Mouse (Mus musculus): ENCODE results near the gene Prtg. TPM values are rescaled to one million over a fixed set of nuclear protein-coding genes. Genes with fewer than 3 reads are reported as not detected.

Gene Prtg
- polyA plus RNA-seq, 1 experiment from 2014 or later, result 4.4 TPM

DNA sequence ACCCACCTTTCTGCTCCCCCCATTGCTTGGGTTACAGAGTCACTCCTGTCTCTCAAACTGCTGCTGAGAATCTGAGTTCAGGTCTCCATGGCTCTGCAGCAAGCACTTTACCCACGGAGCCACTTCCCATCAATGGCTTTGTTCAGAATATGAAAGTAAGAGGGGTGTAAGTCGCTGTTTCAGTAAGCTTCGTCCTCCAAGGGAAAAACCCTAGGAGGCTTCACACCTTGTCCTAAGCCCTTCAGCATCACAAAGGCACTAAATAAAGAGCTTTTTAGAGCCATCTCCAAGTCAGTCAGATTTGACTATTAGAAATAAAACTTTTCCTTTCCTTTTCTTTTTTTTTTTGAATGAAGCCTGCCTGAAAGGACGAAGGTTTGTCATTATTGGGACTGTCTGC is 3.4 kb upstream of the Prtg start:
- H3K9ac ChIP-seq (ENCODE audit: low read length), result no peak overlapping the region
- no peaks in the 10 kb centered on the region for H3K9me3 ChIP-seq (ENCODE audit: control insufficient read depth, low read length)
- 32% methylated on average over 4 of the region's 4 CpGs for WGBS
- ATAC-seq (ENCODE audit: insufficient read depth, low FRiP score, low TSS enrichment) (no peak), DNase-seq (ENCODE audit: low spot score) (no peak)
- 0 out of 2 replicates have a peak, but pooled peaks cover 2% of the 10 kb centered on the region for H3K4me1 ChIP-seq (ENCODE audit: control insufficient read depth, insufficient read depth, low read length)
- H3K27ac ChIP-seq (ENCODE audit: low read depth, low read length), result no peak overlapping the region
- H3K4me2 ChIP-seq (ENCODE audit: low read depth), result no peak overlapping the region
- H3K36me3 ChIP-seq (ENCODE audit: control insufficient read depth, insufficient read depth, low read length), result no peaks in the 10 kb centered on the region
- H3K4me3 ChIP-seq (ENCODE audit: low read depth, low read length), result no peak overlapping the region
- H3K27me3 ChIP-seq (ENCODE audit: control insufficient read depth, insufficient read depth, low read length), result no peaks in the 10 kb centered on the region

DNA sequence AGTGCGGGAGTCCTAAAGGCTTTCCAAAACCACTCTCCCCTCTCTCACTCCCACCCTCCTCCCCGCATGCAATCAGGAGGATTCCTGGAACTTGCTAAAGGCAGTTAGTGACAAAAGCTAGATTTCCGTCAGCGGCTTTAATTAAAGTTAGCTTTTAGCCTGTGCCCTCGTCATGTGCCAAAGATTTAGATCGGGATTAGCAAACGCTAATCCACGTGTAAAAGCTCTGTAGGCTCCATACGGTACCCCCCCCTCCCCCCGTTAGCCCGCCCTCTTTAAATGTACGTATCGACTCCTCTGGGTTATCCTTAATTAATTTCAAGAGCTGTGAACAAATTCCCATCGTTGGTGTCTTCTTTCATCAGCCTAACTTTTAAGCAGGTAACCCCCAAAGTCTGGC is 528 bp upstream of the Prtg start:
- 3% methylated on average over 14 of the region's 14 CpGs for WGBS
- H3K9me3 ChIP-seq (ENCODE audit: control insufficient read depth, low read length), result no peaks in the 10 kb centered on the region
- H3K9ac ChIP-seq (ENCODE audit: low read length), result peak overlapping the region; percentile 95; the same call in 1 of the 2 replicates
- no peaks in the 10 kb centered on the region for H3K36me3 ChIP-seq (ENCODE audit: control insufficient read depth, insufficient read depth, low read length)
- no peaks in the 10 kb centered on the region for H3K27me3 ChIP-seq (ENCODE audit: control insufficient read depth, insufficient read depth, low read length)
- H3K4me3 ChIP-seq (ENCODE audit: low read depth, low read length), result peak overlapping the region; percentile 90
- H3K27ac ChIP-seq (ENCODE audit: low read depth, low read length), result no peak overlapping the region; the same call in 1 of the 2 replicates
- H3K4me2 ChIP-seq (ENCODE audit: low read depth), result peak overlapping the region; percentile 90
- DNase-seq (ENCODE audit: low spot score), result no peak
- peaks cover 21% of the 10 kb centered on the region for H3K4me1 ChIP-seq (ENCODE audit: control insufficient read depth, insufficient read depth, low read length)
- ATAC-seq (ENCODE audit: insufficient read depth, low FRiP score, low TSS enrichment), result no peak

DNA sequence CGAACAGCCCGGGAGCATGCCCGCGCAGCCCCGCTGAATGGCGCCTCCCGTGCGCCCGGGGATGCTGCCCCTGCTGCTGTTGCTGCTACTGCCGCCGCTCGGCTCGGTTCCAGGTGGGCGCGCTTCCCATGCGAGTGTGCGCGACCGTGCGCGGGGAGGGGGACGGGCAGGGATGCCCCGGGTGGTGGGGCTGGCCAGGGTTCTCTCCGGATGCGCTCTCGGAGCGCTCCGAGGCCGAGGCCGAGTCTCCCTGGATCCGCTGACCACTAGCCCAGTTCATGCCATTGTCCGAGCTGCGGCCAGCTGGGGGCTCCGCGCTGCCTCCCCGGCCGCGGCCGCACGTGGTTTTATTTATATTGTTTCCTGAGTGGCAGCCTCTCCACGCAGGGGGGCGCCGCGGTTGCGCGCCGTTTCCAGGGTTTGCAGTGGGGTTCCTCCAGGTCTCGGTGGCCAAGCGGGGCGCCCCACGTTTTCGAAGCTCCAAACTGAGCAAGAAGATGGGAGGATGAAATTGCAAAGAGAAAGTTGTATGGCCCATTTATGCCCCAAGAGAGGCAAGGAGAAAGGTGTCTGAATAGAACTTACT is 839 bp downstream of the Prtg start:
- Histone ChIP-seq H3K27ac (ENCODE audit: low read depth, low read length) (peak overlapping the region; percentile 95), H3K9ac (ENCODE audit: low read length) (peak overlapping the region; percentile 95), H3K36me3 (ENCODE audit: control insufficient read depth, insufficient read depth, low read length) (no peaks in the 10 kb centered on the region), H3K27me3 (ENCODE audit: control insufficient read depth, insufficient read depth, low read length) (no peaks in the 10 kb centered on the region), H3K9me3 (ENCODE audit: control insufficient read depth, low read length) (no peaks in the 10 kb centered on the region), H3K4me1 (ENCODE audit: control insufficient read depth, insufficient read depth, low read length) (peaks cover 31% of the 10 kb centered on the region), H3K4me2 (ENCODE audit: low read depth) (peak overlapping the region; percentile 90), H3K4me3 (ENCODE audit: low read depth, low read length) (peak overlapping the region; percentile 90)
- no peak for DNase-seq (ENCODE audit: low spot score)
- peak; percentile 74 for ATAC-seq (ENCODE audit: insufficient read depth, low FRiP score, low TSS enrichment)
- 0% methylated on average over 29 of the region's 52 CpGs for WGBS

- peak overlapping the region; percentile 90 for H3K4me2 ChIP-seq (ENCODE audit: low read depth)
- no peaks in the 10 kb centered on the region for H3K27me3 ChIP-seq (ENCODE audit: control insufficient read depth, insufficient read depth, low read length)
- ATAC-seq (ENCODE audit: insufficient read depth, low FRiP score, low TSS enrichment) (no peak), DNase-seq (ENCODE audit: low spot score) (no peak)
- H3K27ac ChIP-seq (ENCODE audit: low read depth, low read length), result peak overlapping the region; percentile 95
- H3K36me3 ChIP-seq (ENCODE audit: control insufficient read depth, insufficient read depth, low read length), result no peaks in the 10 kb centered on the region
- peak overlapping the region; percentile 95 for H3K9ac ChIP-seq (ENCODE audit: low read length)
- H3K4me3 ChIP-seq (ENCODE audit: low read depth, low read length), result peak overlapping the region; percentile 90
- no peaks in the 10 kb centered on the region for H3K9me3 ChIP-seq (ENCODE audit: control insufficient read depth, low read length)
- peaks cover 36% of the 10 kb centered on the region for H3K4me1 ChIP-seq (ENCODE audit: control insufficient read depth, insufficient read depth, low read length)
- 0% methylated on average over 6 of the region's 6 CpGs for WGBS
Observed at GRCm38 (mm10) chr9:72808176-72808575, 1.5 kb downstream of the Prtg start.

- Histone ChIP-seq H3K9ac (ENCODE audit: low read length) (no peak overlapping the region), H3K4me3 (ENCODE audit: low read depth, low read length) (peak overlapping the region; percentile 90)
Observed at GRCm38 (mm10) chr9:72808586-72808985, 1.9 kb downstream of the Prtg start.

DNA sequence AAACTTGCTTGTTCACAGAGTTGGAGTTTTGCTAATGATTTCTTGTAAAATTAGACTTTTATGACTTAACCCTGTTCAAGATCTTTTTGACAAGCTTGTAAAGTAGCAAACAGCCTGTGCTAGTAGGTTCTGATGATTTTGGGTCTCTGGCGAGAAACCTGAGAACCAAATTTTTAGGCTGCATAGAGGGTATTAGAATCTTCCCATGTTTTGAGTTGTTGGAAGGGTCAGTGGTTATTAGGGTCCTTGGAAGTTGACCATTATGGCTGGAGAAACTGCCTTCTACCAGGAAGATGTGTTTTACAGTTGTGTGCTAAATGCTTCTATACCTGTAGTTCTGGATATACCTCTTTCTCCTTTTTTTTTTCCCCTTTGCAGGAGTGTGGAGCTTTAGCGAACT is 2.4 kb downstream of the Prtg start:
- Histone ChIP-seq H3K4me3 (ENCODE audit: low read depth, low read length) (peak overlapping the region; percentile 90; the same call in 1 of the 2 replicates), H3K4me1 (ENCODE audit: control insufficient read depth, insufficient read depth, low read length) (peaks cover 36% of the 10 kb centered on the region), H3K27me3 (ENCODE audit: control insufficient read depth, insufficient read depth, low read length) (no peaks in the 10 kb centered on the region), H3K9me3 (ENCODE audit: control insufficient read depth, low read length) (no peaks in the 10 kb centered on the region), H3K4me2 (ENCODE audit: low read depth) (peak overlapping the region; percentile 90), H3K9ac (ENCODE audit: low read length) (no peak overlapping the region), H3K27ac (ENCODE audit: low read depth, low read length) (no peak overlapping the region), H3K36me3 (ENCODE audit: control insufficient read depth, insufficient read depth, low read length) (no peaks in the 10 kb centered on the region)
- ATAC-seq (ENCODE audit: insufficient read depth, low FRiP score, low TSS enrichment), result no peak
- no peak for DNase-seq (ENCODE audit: low spot score)
- 21% methylated on average over 2 of the region's 2 CpGs for WGBS

More at GRCm38 (mm10) chr9:72808586-72808985, 1.9 kb downstream of the Prtg start:
- no peaks in the 10 kb centered on the region for H3K36me3 ChIP-seq (ENCODE audit: control insufficient read depth, insufficient read depth, low read length)
- no peak overlapping the region for H3K27ac ChIP-seq (ENCODE audit: low read depth, low read length)
- ATAC-seq (ENCODE audit: insufficient read depth, low FRiP score, low TSS enrichment) (no peak), DNase-seq (ENCODE audit: low spot score) (no peak)
- 2% methylated on average over 3 of the region's 3 CpGs for WGBS
- H3K4me1 ChIP-seq (ENCODE audit: control insufficient read depth, insufficient read depth, low read length), result peaks cover 36% of the 10 kb centered on the region
- H3K27me3 ChIP-seq (ENCODE audit: control insufficient read depth, insufficient read depth, low read length), result no peaks in the 10 kb centered on the region
- peak overlapping the region; percentile 90 for H3K4me2 ChIP-seq (ENCODE audit: low read depth)
- H3K9me3 ChIP-seq (ENCODE audit: control insufficient read depth, low read length), result no peaks in the 10 kb centered on the region

- Histone ChIP-seq H3K9me3 (ENCODE audit: control insufficient read depth, low read length) (no peaks in the 10 kb centered on the region), H3K27ac (ENCODE audit: low read depth, low read length) (no peak overlapping the region), H3K4me1 (ENCODE audit: control insufficient read depth, insufficient read depth, low read length) (peaks cover 38% of the 10 kb centered on the region), H3K36me3 (ENCODE audit: control insufficient read depth, insufficient read depth, low read length) (no peaks in the 10 kb centered on the region), H3K4me2 (ENCODE audit: low read depth) (no peak overlapping the region), H3K27me3 (ENCODE audit: control insufficient read depth, insufficient read depth, low read length) (no peaks in the 10 kb centered on the region), H3K9ac (ENCODE audit: low read length) (no peak overlapping the region), H3K4me3 (ENCODE audit: low read depth, low read length) (no peak overlapping the region)
- DNase-seq (ENCODE audit: low spot score) (no peak), ATAC-seq (ENCODE audit: insufficient read depth, low FRiP score, low TSS enrichment) (no peak)
- WGBS, result 65% methylated on average over 5 of the region's 5 CpGs
Observed at GRCm38 (mm10) chr9:72810607-72811006, 3.9 kb downstream of the Prtg start.

DNA sequence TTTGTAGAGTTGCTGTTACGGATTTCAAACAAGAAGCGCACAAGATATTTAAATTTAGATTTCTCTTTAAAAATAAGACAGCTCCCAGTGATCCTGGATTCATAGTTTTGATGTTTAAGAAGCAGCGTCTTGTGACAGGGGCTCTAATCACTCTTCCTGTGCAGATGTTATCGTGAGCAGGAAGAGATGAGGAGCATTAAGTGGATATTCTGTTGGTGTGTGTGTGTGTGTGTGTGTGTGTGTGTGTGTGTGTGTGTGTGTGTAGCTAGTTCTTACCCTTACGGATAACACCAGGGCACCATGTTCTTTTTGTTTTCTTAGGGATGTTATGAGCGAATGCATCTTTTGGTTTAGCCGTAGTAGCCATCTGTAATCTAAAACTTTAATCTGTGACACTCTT is 5.4 kb downstream of the Prtg start:
- H3K9me3 ChIP-seq (ENCODE audit: control insufficient read depth, low read length), result no peaks in the 10 kb centered on the region
- H3K4me3 ChIP-seq (ENCODE audit: low read depth, low read length), result no peak overlapping the region
- no peak overlapping the region for H3K9ac ChIP-seq (ENCODE audit: low read length)
- no peaks in the 10 kb centered on the region for H3K27me3 ChIP-seq (ENCODE audit: control insufficient read depth, insufficient read depth, low read length)
- DNase-seq (ENCODE audit: low spot score), result no peak
- H3K27ac ChIP-seq (ENCODE audit: low read depth, low read length), result no peak overlapping the region
- peak overlapping the region; percentile 28 for H3K4me2 ChIP-seq (ENCODE audit: low read depth)
- H3K4me1 ChIP-seq (ENCODE audit: control insufficient read depth, insufficient read depth, low read length), result peaks cover 36% of the 10 kb centered on the region
- WGBS, result 21% methylated on average over 7 of the region's 7 CpGs
- peaks cover 2% of the 10 kb centered on the region; the same call in 1 of the 2 replicates for H3K36me3 ChIP-seq (ENCODE audit: control insufficient read depth, insufficient read depth, low read length)
- no peak for ATAC-seq (ENCODE audit: insufficient read depth, low FRiP score, low TSS enrichment)

Data from neural tube, embryonic 11.5 days (tissue).